Mouse (Mus musculus): ENCODE data around the gene Csf1. TPM values are rescaled to one million over a fixed set of nuclear protein-coding genes. Genes with fewer than 3 reads are reported as not detected.

Csf1 gene
- polyA plus RNA-seq (2014; fragmentation: Nextera tagmentation; extraction: Ambion mirVana): 6.5 and 7.0 TPM in 2 replicates

GRCm38 (mm10) chr3:107759929-107760581, at the start of gene Csf1:
Gene Csf1 (minus strand): TSS chr3:107760469.
- Histone ChIP-seq H3K27me3 (replicated peaks; ENCODE audit: control insufficient read depth, insufficient read depth, low read length) (no peaks in the 10 kb centered on the region), H3K36me3 (ENCODE audit: control insufficient read depth, insufficient read depth, low read length) (no peaks in the 10 kb centered on the region), H3K27ac (ENCODE audit: low read depth, low read length) (peak within 1 kb of the TSS; percentile 68), H3K4me2 (ENCODE audit: low read length) (peak within 1 kb of the TSS; percentile 93), H3K4me3 (ENCODE audit: low read depth, low read length) (peak within 1 kb of the TSS; percentile 57), H3K4me1 (ENCODE audit: control insufficient read depth, insufficient read depth, low read length) (peaks cover 26% of the 10 kb centered on the region), H3K9me3 (replicated peaks; ENCODE audit: control insufficient read depth, low read length) (no peaks in the 10 kb centered on the region), H3K9ac (ENCODE audit: low read length) (peak within 1 kb of the TSS; percentile 82)
- under 1% methylated on average over 56 of the region's 56 CpGs for WGBS
- DNase-seq (ENCODE audit: low spot score) (peak; percentile 81), ATAC-seq (peak; percentile 84)

GRCm38 (mm10) chr3:107808013-107808750, 47.9 kb upstream of the Csf1 start:
- ATAC-seq (peak; percentile 66), DNase-seq (ENCODE audit: low spot score) (peak; percentile 83)
- H3K27ac ChIP-seq (ENCODE audit: low read depth, low read length): no peak overlapping the region
- no peaks in the 10 kb centered on the region for H3K36me3 ChIP-seq (ENCODE audit: control insufficient read depth, insufficient read depth, low read length)
- peaks cover 15% of the 10 kb centered on the region for H3K4me1 ChIP-seq (ENCODE audit: control insufficient read depth, insufficient read depth, low read length)
- H3K27me3 ChIP-seq (replicated peaks; ENCODE audit: control insufficient read depth, insufficient read depth, low read length): no peaks in the 10 kb centered on the region
- H3K9ac ChIP-seq (ENCODE audit: low read length): no peak overlapping the region
- peak overlapping the region; percentile 12; the same call in 1 of the 2 replicates for H3K4me2 ChIP-seq (ENCODE audit: low read length)
- no peaks in the 10 kb centered on the region for H3K9me3 ChIP-seq (replicated peaks; ENCODE audit: control insufficient read depth, low read length)
- WGBS: 26% methylated on average over 14 of the region's 14 CpGs
- H3K4me3 ChIP-seq (ENCODE audit: low read depth, low read length): no peak overlapping the region

GRCm38 (mm10) chr3:107807386-107807974, 47.2 kb upstream of the Csf1 start:
- ATAC-seq: peak; percentile 81

GRCm38 (mm10) chr3:107806916-107807315, 46.6 kb upstream of the Csf1 start:
- Histone ChIP-seq H3K4me2 (ENCODE audit: low read length) (no peak overlapping the region), H3K9me3 (replicated peaks; ENCODE audit: control insufficient read depth, low read length) (no peaks in the 10 kb centered on the region), H3K4me3 (ENCODE audit: low read depth, low read length) (no peak overlapping the region), H3K9ac (ENCODE audit: low read length) (no peak overlapping the region), H3K27ac (ENCODE audit: low read depth, low read length) (peak overlapping the region; percentile 29; the same call in 1 of the 2 replicates), H3K4me1 (ENCODE audit: control insufficient read depth, insufficient read depth, low read length) (peaks cover 15% of the 10 kb centered on the region), H3K27me3 (replicated peaks; ENCODE audit: control insufficient read depth, insufficient read depth, low read length) (no peaks in the 10 kb centered on the region), H3K36me3 (ENCODE audit: control insufficient read depth, insufficient read depth, low read length) (no peaks in the 10 kb centered on the region)
- no peak for DNase-seq (ENCODE audit: low spot score)
- 40% methylated on average over 1 of the region's 1 CpGs for WGBS
- no peak for ATAC-seq

More at GRCm38 (mm10) chr3:107807386-107807974, 47.2 kb upstream of the Csf1 start:
- Histone ChIP-seq H3K36me3 (ENCODE audit: control insufficient read depth, insufficient read depth, low read length) (no peaks in the 10 kb centered on the region), H3K9ac (ENCODE audit: low read length) (no peak overlapping the region), H3K27ac (ENCODE audit: low read depth, low read length) (peak overlapping the region; percentile 29), H3K4me3 (ENCODE audit: low read depth, low read length) (no peak overlapping the region), H3K4me1 (ENCODE audit: control insufficient read depth, insufficient read depth, low read length) (peaks cover 15% of the 10 kb centered on the region), H3K27me3 (replicated peaks; ENCODE audit: control insufficient read depth, insufficient read depth, low read length) (no peaks in the 10 kb centered on the region), H3K9me3 (replicated peaks; ENCODE audit: control insufficient read depth, low read length) (no peaks in the 10 kb centered on the region), H3K4me2 (ENCODE audit: low read length) (no peak overlapping the region; the same call in 1 of the 2 replicates)
- WGBS: 21% methylated on average over 6 of the region's 6 CpGs
- peak; percentile 61 for DNase-seq (ENCODE audit: low spot score)

- WGBS: 96% methylated on average over 1 of the region's 1 CpGs
These were observed 44.5 kb upstream of the Csf1 start for GRCm38 (mm10) chr3:107804799-107805198.

GRCm38 (mm10) chr3:107802185-107802946, 42.1 kb upstream of the Csf1 start:
- no peaks in the 10 kb centered on the region for H3K36me3 ChIP-seq (ENCODE audit: control insufficient read depth, insufficient read depth, low read length)
- H3K9ac ChIP-seq (ENCODE audit: low read length): no peak overlapping the region
- no peaks in the 10 kb centered on the region for H3K9me3 ChIP-seq (replicated peaks; ENCODE audit: control insufficient read depth, low read length)
- 92% methylated on average over 8 of the region's 8 CpGs for WGBS
- H3K4me1 ChIP-seq (ENCODE audit: control insufficient read depth, insufficient read depth, low read length): peaks cover 2% of the 10 kb centered on the region
- DNase-seq (ENCODE audit: low spot score): no peak
- no peak overlapping the region for H3K27ac ChIP-seq (ENCODE audit: low read depth, low read length)
- H3K4me2 ChIP-seq (ENCODE audit: low read length): no peak overlapping the region
- no peaks in the 10 kb centered on the region for H3K27me3 ChIP-seq (replicated peaks; ENCODE audit: control insufficient read depth, insufficient read depth, low read length)
- ATAC-seq: no peak
- no peak overlapping the region for H3K4me3 ChIP-seq (ENCODE audit: low read depth, low read length)

More at GRCm38 (mm10) chr3:107804799-107805198, 44.5 kb upstream of the Csf1 start:
- ATAC-seq: no peak
- Histone ChIP-seq H3K9me3 (replicated peaks; ENCODE audit: control insufficient read depth, low read length) (no peaks in the 10 kb centered on the region), H3K36me3 (ENCODE audit: control insufficient read depth, insufficient read depth, low read length) (no peaks in the 10 kb centered on the region), H3K4me2 (ENCODE audit: low read length) (no peak overlapping the region), H3K4me1 (ENCODE audit: control insufficient read depth, insufficient read depth, low read length) (peaks cover 15% of the 10 kb centered on the region), H3K27me3 (replicated peaks; ENCODE audit: control insufficient read depth, insufficient read depth, low read length) (no peaks in the 10 kb centered on the region), H3K9ac (ENCODE audit: low read length) (no peak overlapping the region), H3K4me3 (ENCODE audit: low read depth, low read length) (no peak overlapping the region), H3K27ac (ENCODE audit: low read depth, low read length) (no peak overlapping the region)
- no peak for DNase-seq (ENCODE audit: low spot score)

- no peak for DNase-seq (ENCODE audit: low spot score)
- Histone ChIP-seq H3K9me3 (replicated peaks; ENCODE audit: control insufficient read depth, low read length) (no peaks in the 10 kb centered on the region), H3K4me3 (ENCODE audit: low read depth, low read length) (no peak overlapping the region), H3K27me3 (replicated peaks; ENCODE audit: control insufficient read depth, insufficient read depth, low read length) (no peaks in the 10 kb centered on the region), H3K4me2 (ENCODE audit: low read length) (no peak overlapping the region), H3K36me3 (ENCODE audit: control insufficient read depth, insufficient read depth, low read length) (no peaks in the 10 kb centered on the region), H3K9ac (ENCODE audit: low read length) (no peak overlapping the region), H3K27ac (ENCODE audit: low read depth, low read length) (no peak overlapping the region), H3K4me1 (ENCODE audit: control insufficient read depth, insufficient read depth, low read length) (peaks cover 1% of the 10 kb centered on the region)
- 89% methylated on average over 5 of the region's 5 CpGs for WGBS
- ATAC-seq: no peak
These were observed 38.7 kb upstream of the Csf1 start for GRCm38 (mm10) chr3:107798946-107799345.

- no peak overlapping the region for H3K4me2 ChIP-seq (ENCODE audit: low read length)
- H3K9me3 ChIP-seq (replicated peaks; ENCODE audit: control insufficient read depth, low read length): no peaks in the 10 kb centered on the region
- no peak overlapping the region for H3K27ac ChIP-seq (ENCODE audit: low read depth, low read length)
- ATAC-seq (no peak), DNase-seq (ENCODE audit: low spot score) (no peak)
- 85% methylated on average over 8 of the region's 8 CpGs for WGBS
- no peaks in the 10 kb centered on the region for H3K27me3 ChIP-seq (replicated peaks; ENCODE audit: control insufficient read depth, insufficient read depth, low read length)
- H3K9ac ChIP-seq (ENCODE audit: low read length): no peak overlapping the region
- peaks cover 15% of the 10 kb centered on the region for H3K4me1 ChIP-seq (ENCODE audit: control insufficient read depth, insufficient read depth, low read length)
- no peaks in the 10 kb centered on the region for H3K36me3 ChIP-seq (ENCODE audit: control insufficient read depth, insufficient read depth, low read length)
- no peak overlapping the region for H3K4me3 ChIP-seq (ENCODE audit: low read depth, low read length)
These were observed 36.1 kb upstream of the Csf1 start for GRCm38 (mm10) chr3:107796191-107796983.
